Mouse (Mus musculus) embryo, embryonic 11.5 days (tissue): Measurements from ENCODE around the gene Fam167b.
"Not testable (repeated sequence)": the region's sequence is repeated elsewhere in the genome, so short reads cannot be mapped to it uniquely, and the experiment has no call there.

Experiments used
- DNase-seq: peaks from one replicate; pipeline ENCODE4 v3.0.0-alpha.2; 2012; ENCODE audit warnings: low read depth, low spot score

Gene Fam167b

DNA sequence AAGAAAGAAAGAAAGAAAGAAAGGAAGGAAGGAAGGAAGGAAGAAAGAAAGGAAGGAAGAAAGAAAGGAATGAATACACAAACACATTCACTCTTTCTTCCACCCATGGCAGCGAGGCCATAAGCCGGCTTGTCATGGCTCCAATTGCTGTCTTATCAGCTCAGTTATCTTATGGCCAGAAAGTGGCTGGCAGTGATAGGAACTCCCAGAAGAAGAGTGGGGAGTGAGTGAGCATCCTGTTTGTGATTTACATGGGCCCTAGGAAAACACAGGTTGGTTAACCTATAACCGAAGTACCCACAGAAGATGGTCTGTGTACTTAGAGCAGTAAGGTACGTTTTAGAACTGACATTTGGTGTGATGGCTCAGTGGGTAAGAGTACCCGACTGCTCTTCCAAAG, 17.2 kb downstream of the Fam167b start:
- DNase-seq, result no peak

DNA sequence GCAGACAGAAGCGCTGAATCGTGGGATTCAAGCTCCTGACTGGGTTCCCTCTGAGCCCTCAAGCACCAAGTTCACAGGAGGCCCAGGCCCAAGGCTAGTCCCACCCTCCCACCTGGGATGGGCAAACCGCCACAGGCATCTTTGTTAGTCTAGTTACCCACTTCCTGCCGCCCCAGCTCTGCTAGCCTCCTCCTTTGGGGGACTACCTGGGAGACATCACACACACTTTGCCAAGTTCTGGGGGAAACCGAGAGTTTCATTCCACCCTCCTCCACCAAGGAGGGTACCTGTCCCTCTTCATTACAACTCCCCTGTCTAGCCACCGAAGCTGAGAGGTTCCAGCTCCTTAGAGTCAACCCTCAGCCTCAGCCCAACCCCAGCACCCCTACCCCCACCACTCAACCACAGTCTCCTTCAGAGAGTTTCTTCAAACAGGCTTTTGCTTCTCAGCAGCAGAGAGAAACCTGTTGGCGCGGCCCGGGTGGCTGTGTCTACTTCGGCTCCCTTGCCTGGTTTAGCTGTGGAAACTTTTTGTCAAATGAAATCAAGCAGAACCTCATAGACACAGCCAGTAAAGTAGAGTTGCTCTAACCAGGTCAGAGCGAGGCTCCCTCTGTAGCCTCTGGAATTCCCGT, 19.9 kb downstream of the Fam167b start:
- DNase-seq, result no peak

DNA sequence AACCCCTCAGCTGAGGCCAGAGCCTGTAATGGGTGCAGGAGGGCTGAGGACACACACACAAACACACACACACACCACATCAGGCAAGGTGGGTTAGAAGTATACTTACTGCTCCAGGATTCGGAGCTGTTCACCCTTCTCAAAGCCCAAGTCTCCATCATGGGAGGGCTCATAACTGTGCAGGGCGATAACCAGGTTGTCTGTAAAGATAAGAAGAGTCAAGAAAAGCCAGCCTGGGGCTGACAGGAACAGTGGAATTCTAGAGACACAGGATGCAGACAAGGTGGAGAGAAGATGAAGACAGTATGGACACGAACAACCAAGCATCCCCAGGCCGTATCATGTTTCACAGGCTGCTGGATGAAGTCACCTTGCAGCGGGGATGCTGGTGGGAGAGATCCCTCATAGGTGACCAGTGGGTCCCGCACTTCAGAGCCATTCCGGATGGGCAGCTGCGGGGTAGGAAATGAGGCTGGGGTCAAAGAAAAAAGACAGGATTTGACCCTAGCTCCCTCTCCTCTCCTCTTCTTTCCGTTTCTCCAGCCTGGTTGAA, 21.0 kb downstream of the Fam167b start:
- DNase-seq, result no peak

DNA sequence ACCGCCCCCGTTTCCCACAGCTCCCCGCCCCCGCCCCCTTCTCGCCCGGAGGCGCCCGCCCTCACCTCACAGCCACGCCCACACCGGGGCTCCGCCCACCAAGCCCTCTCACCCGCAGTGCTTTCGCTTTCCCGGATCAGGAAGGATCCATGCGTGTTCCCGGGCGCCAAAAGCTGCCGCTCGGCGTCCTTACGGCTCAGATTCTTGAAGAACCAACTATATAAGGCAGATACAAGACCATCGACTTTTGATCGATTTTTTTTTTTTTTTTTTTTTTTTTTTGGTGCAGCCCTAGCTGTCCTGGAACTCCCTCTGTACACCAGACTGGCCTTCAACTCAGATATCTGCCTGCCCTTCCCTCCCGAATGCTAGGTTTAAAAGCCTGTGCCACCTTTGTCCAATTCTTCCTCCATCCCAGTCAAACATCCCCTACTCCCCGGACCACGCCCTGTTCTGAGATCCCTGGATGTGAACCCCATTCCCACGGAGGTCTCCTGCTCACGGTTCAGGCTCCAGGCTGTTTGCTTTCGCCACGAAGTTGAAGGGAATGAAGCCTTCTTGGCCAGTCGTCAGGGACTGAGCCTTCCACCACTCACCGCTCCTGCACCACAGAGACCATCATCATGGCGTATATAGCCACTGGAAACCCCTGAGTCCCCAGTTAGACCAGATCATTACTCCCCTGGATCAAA, 21.7 kb downstream of the Fam167b start:
- DNase-seq, result peak; percentile 89

DNA sequence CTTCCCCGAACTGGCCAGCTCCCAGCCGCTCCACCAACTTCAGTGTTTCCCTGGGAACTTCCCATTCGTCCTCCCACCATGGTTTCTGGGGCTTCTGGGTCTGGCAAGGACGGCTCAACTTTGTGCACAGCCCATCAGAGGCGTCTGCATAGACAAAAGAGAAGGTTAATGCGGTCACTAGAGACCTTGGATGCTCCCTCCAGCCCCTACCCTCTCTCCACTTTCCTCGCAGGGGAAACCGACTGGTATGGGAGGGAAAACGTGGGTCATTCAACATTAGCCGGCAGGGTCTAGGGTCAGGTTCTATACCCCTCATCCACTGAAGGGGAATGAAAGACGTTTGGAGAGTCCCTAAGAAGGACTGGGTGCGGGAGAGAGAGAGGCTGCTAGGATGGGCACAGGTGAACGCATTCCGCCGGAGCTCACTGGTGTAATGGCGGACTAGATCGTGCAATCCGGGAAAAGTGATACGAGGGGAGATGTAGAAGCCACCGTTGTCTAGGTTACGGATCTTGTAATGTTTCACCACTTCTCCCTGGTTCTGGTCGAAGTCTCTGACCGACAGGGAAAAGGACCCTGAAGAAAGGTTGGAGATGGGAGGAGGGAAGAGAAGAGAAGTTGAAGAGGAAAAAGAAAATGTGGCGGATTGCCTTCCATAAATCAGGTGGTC, 22.4 kb downstream of the Fam167b start:
- DNase-seq, result no peak

DNA sequence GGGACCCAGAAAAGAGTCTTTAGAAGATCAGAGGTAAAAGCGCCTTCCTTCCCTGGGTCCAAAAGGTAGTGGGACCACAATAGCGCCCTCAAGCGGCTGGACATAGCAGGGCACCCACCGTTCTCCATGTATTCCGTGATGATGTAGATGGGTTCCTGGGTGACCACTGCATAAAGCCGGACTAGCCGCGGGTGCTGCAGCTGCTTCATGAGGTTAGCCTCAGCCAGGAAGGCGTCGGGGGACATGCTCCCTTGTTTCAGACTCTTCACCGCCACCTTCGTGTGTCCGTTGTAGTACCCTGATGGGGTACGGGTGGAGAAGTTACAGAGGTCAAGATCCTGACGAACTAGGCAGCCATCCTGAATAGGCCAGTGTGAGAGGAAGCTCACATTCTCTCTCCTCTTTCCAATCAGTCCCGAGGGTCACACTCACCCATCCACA, 22.9 kb downstream of the Fam167b start:
- DNase-seq, result no peak

DNA sequence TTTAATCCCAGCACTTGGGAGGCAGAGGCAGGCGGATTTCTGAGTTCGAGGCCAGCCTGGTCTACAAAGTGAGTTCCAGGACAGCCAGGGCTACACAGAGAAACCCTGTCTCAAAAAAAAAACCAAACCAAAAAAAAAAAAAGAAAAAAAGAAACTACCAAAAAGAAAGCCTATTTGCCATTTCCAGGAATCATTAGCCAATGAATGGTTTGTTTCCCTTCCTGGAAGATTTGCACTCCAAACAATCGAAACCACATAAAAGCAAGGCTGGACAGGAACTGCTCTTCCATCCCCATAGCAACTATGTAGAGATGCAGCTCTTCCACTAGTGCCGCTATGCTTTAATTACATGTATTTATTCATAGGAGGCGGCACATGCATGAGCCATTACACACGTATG, 23.8 kb downstream of the Fam167b start:
- not testable (repeated sequence) for DNase-seq

DNA sequence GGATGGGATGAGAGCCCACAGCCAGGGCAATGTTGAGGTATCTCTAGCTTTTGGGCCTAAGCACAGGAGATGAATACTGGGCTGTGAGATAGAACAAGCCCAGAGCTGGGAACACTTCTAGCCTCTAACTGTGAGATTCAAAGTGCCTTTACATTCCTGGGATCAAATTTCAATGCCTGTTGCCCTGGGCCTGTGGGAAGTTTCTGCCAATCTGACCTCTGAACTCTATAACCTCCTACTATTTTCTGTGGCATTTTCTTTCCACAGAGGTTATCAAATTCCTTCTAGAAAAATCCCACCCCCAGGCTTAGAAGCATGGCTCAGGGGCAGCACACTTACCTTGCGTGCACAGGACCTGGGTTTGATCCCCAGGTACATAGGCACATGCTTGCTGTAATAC, 28.1 kb downstream of the Fam167b start:
- DNase-seq, result no peak

DNA sequence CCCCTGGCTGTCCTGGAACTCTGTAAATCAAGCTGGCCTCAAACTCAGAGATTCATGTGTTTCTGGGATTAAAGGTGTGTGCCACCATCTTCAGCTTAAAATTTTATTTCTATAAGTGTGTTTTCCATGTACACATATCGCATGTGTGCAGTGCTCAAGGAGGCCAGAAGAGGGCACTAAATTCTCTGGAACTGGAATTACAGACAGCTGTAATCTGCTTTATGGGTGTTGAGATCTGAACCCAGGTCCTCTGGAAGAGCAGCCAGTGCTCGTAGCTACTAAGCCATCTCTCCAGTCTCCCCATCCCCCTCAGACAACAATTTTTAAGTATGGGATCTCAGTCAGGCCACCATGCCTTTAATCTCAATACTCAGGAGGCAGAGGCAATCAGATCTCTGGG, 29.0 kb downstream of the Fam167b start:
- DNase-seq, result no peak

DNA sequence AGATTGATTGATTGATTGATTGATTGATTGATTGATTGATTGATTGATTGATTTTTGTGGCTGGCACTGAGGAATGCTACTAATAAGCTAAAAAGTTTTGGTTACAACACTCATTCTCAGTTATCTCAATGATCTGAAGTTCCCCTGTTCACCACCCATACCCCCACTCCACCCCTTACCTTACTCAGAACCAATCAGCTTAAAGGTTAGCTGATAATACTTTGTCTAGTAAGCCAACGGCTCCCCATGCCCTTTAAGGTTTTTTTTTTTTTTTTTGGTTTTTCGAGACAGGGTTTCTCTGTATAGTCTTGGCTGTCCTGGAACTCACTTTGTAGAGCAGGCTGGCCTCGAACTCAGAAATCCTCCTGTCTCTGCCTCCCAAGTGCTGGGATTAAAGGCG, 30.7 kb downstream of the Fam167b start:
- DNase-seq, result not testable (repeated sequence)

DNA sequence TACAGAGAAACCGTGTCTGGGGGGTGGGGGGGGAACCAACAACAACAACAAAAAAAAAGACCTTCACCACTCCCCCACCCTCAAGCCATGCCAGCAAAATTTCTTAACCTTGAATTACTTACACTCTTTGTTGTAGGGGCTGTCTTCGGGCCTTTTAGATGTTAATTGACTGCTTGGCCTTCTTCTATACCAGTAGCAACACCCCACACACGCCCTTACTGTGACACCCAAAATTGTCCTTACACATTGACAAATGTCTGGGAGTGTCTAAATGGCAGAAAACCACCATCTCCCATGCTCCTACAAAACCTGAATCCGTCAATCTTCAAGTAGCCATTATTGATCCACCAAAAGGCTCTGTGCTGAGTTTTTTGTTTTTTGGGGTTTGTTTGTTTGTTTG, 34.2 kb downstream of the Fam167b start:
- DNase-seq, result no peak

DNA sequence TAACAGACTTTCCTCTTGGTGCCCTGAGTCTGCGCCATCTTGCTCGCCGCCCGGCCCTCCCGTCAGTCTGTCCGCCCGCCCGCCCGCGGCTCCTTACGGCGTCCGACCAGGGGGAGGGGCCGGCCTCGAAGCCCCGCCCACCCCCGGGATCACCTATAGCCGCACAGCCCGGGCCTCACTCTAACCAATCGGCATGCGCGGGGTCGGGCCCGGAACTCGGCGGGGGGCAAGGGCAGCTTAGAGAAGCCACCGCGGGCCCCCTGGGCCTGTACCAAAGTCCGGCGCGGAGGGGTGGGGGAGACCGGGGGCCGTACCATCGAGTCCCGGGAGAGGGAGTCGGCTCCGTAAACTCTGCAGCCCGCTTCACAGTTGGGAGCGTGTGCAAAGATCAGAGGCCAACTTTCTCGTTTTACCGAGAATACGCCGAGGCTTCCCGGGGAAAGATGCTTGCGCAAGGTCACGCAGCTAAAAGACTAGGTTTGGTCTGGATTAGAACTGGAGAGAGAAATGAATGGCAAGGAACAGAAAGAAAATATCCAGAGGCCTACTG, 35.7 kb downstream of the Fam167b start, which contains the start of gene Hdac1:
TSS of gene Hdac1 (minus strand) at position 122 of the 550 bp plus-strand sequence.
- DNase-seq, result peak; percentile 96

DNA sequence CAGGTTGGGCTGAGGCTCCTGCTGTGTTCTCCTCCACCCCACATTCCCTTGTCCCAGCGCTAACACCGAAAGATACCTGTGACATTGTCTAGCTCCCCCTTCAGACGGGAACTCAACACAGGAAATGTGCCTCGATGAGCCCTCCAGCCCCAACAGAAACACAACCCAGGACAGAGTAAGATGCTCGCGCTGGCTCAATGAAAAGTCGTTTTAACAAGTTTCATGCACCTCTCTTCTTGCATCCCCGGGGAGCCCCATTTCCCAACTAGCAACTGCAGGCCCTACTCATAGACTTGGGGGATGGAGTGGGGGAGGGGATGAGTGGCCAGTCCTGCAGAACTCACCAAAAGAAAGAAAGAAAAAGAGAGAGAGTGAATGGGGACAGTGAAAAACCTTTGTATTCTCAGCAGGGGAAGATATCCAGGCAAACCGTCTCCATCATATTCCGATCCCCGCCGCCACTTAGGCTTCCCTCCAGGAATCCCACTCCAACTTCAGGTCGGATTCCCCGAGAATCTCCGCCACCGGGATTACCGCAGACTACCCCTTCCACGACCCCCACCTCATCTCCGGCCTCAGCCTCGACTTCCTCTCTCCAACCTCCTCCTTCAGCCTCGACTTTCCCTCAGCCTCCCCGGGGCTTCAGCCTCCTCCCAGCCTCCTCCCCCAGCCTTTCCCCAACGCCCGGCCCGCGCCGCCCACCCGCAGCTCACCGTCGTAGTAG, 36.3 kb downstream of the Fam167b start:
- no peak for DNase-seq

DNA sequence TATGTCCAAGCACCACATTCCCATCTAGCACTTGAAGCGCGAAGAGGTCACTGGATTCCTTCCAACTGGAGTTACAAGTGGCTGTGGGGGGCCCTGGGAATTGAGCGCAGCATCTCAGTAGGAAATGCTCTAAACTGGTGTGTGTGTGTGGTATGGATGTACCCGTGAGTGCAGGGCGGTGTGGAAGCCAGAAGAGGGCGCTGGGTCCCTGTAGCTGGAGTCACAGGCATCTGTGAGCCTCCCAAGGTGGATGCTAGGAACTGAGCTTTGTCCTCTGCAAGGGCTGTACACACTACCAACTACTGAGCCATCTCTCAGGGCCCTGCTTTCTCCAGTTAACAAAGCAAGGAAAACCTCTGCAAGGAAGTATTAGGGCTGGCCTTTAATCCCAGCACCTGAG, 38.3 kb downstream of the Fam167b start:
- DNase-seq, result no peak

DNA sequence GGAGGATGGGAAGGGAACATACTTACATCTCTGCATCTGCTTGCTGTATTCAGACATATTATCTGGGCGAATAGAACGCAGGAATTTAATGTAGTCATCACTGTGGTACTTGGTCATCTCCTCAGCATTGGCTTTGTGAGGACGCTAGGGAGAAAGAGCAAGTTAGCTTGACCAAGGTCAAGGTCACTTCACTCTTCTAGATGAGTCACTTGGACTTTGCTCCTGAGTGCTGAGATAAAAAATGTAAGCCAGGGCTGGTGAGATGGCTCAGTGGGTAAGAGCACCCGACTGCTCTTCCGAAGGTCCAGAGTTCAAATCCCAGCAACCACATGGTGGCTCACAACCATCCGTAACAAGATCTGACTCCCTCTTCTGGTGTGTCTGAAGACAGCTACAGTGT, 49.4 kb downstream of the Fam167b start:
- not testable (repeated sequence) for DNase-seq
